Mouse (Mus musculus) heart, embryonic 10.5 days (tissue): ENCODE results near the gene Phc1. TPM values are rescaled to one million over a fixed set of nuclear protein-coding genes. Genes with fewer than 3 reads are reported as not detected.

Experiments used
- DNase-seq: peaks from one replicate; pipeline ENCODE4 v3.0.0-alpha.2; 2017; ENCODE audit warnings: low spot score
- H3K27ac ChIP-seq: fragments of 300-500 bp; sonication (generic); 2 replicates; pipeline ENCODE4 v1.5.1; 2016; ENCODE audit warnings: mild to moderate bottlenecking
- H3K27me3 ChIP-seq: fragments of 300-500 bp; sonication (generic); 2 replicates; pipeline ENCODE4 v1.6.1; 2016; ENCODE audit warnings: mild to moderate bottlenecking; ENCODE audit not compliant: poor library complexity, insufficient read depth, severe bottlenecking
- H3K36me3 ChIP-seq: fragments of 300-500 bp; sonication (generic); 2 replicates; pipeline ENCODE4 v1.6.1; 2016; ENCODE audit warnings: mild to moderate bottlenecking, moderate library complexity
- H3K4me1 ChIP-seq: fragments of 300-500 bp; sonication (generic); 2 replicates; pipeline ENCODE4 v1.6.1; 2016; ENCODE audit warnings: mild to moderate bottlenecking
- H3K4me3 ChIP-seq: fragments of 300-500 bp; sonication (generic); 2 replicates; pipeline ENCODE4 v1.5.1; 2016; ENCODE audit warnings: mild to moderate bottlenecking, moderate library complexity
- H3K9me3 ChIP-seq: fragments of 300-500 bp; sonication (generic); 2 replicates; pipeline ENCODE4 v1.6.1; 2016; ENCODE audit warnings: mild to moderate bottlenecking, moderate library complexity
- WGBS: fragments of 180-500 bp; shearing (Covaris S2); methylation state at CpG from one replicate; pipeline ENCODE4 v1.1.7; 2016; 5-methylcytosine and 5-hydroxymethylcytosine counted together
- polyA plus RNA-seq: library from polyadenylated mRNA; unstranded; fragments of >200 nt; fragmentation: Nextera tagmentation; extraction: Ambion mirVana; gene quantifications from 2 replicates; pipeline ENCODE4 v1.2.1, GENCODE M21; 2016

Phc1 gene
- polyA plus RNA-seq, 1 experiment from 2014 or later = 21.8 TPM

GRCm38 (mm10) chr6:122325361-122325975, 14.9 kb downstream of the Phc1 start:
- no peak overlapping the region for H3K4me3 ChIP-seq
- 84% methylated on average over 6 of the region's 6 CpGs for WGBS
- no peak overlapping the region for H3K27ac ChIP-seq
- H3K27me3 ChIP-seq = no peaks in the 10 kb centered on the region
- no peaks in the 10 kb centered on the region for H3K9me3 ChIP-seq
- peaks cover 68% of the 10 kb centered on the region for H3K36me3 ChIP-seq
- DNase-seq = no peak
- H3K4me1 ChIP-seq = no peaks in the 10 kb centered on the region

GRCm38 (mm10) chr6:122318726-122319125, 21.6 kb downstream of the Phc1 start:
- peaks cover 97% of the 10 kb centered on the region for H3K36me3 ChIP-seq
- H3K4me1 ChIP-seq = no peaks in the 10 kb centered on the region
- H3K9me3 ChIP-seq = no peaks in the 10 kb centered on the region
- H3K27me3 ChIP-seq = no peaks in the 10 kb centered on the region
- H3K27ac ChIP-seq = no peak overlapping the region
- 93% methylated on average over 1 of the region's 1 CpGs for WGBS
- H3K4me3 ChIP-seq = no peak overlapping the region
- no peak for DNase-seq

DNA sequence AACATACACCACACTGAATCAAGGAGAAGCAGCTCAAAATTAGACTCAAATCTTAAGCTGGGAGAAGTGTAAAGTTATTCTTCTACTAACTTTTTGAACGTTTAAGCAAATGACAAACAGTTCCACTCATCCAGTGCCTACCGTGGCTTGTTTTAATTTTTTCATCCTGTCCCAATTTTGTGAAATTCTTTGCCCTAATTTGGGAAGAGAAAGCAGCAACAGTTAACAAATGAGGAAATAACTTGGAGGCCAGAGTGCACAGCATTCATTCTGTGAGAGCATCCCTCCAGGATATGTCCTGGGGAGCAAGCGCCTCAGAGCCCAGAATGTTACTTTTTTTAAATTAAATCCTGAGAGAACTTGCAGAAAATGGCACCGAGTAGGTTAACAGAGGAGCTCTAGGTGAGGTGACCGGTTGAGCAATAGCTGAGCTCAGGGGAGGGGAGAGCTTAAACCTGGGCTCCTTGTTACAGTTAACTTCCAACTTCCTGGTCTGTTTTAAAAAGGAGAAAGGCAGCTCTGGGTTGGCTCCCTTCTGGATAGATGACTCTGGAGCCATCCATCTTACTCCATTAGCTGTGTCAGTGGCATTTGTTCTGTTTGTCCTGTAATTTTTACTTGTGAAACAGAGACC, 30.1 kb downstream of the Phc1 start:
- H3K4me3 ChIP-seq = peak overlapping the region; percentile 85
- H3K27me3 ChIP-seq = no peaks in the 10 kb centered on the region
- peaks cover 29% of the 10 kb centered on the region for H3K36me3 ChIP-seq
- H3K9me3 ChIP-seq = no peaks in the 10 kb centered on the region
- peaks cover 14% of the 10 kb centered on the region for H3K4me1 ChIP-seq
- WGBS = 75% methylated on average over 5 of the region's 5 CpGs
- peak overlapping the region; percentile 90; the same call in 1 of the 2 replicates for H3K27ac ChIP-seq
- DNase-seq = no peak

- peaks cover 21% of the 10 kb centered on the region for H3K36me3 ChIP-seq
- H3K27ac ChIP-seq = peak overlapping the region; percentile 90; the same call in 1 of the 2 replicates
- H3K9me3 ChIP-seq = no peaks in the 10 kb centered on the region
- peak overlapping the region; percentile 85 for H3K4me3 ChIP-seq
- DNase-seq = no peak
- whole genome bisulfite sequencing = 10% methylated on average over 11 of the region's 11 CpGs
- no peaks in the 10 kb centered on the region for H3K27me3 ChIP-seq
- peaks cover 16% of the 10 kb centered on the region for H3K4me1 ChIP-seq
Measured at GRCm38 (mm10) chr6:122309446-122309960, 30.9 kb downstream of the Phc1 start.

DNA sequence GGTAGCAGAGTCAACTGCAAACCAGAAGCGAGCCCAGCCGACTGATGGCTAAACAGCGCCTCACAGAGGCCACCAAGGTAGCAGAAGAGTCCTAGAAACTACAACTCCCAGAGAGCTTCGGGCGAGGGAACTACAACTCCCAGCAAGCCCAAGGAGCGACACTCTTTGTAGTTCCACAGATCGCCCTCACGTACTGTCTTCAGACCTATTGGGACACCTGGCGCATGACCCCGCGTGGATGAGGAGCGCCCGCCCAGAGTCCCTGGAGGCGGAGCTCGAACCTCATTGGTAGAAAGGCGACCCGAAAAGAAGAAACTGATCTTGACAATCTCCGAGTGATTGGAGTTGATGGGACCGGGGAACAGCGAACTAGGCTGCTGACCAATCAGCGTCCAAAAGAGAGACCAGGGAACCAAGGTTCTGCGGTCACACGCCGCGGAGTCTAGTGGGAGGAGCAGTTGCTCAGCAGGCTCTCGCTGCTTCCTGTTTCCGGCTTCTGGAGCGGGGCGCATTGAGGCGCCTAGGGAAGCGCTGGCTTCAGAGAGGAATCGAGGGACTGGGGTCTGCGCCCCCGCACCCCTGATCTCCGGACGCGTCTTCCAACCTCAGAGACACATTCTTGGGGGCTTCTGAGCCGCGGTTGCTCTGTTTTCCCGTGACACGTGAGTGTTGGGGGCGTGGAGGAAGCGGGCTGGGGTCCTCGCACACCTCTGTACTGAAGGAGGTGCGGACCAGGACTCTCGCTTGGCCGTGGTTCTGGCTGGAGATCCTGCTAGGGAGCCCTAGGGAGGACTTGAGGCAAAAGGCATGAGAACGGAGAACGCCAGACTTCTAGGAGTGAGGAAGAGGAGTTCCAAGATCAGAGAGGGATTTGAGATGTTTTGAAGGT, 31.6 kb downstream of the Phc1 start, which contains the start of gene M6pr:
TSS of gene M6pr (plus strand) at position 216 of the 889 bp plus-strand sequence.
- Histone ChIP-seq H3K9me3 (no peaks in the 10 kb centered on the region), H3K36me3 (peaks cover 14% of the 10 kb centered on the region), H3K27me3 (no peaks in the 10 kb centered on the region), H3K4me3 (peak within 1 kb of the TSS; percentile 85), H3K27ac (peak within 1 kb of the TSS; percentile 90), H3K4me1 (peaks cover 22% of the 10 kb centered on the region)
- peak; percentile 98 for DNase-seq
- WGBS = under 1% methylated on average over 49 of the region's 49 CpGs

DNA sequence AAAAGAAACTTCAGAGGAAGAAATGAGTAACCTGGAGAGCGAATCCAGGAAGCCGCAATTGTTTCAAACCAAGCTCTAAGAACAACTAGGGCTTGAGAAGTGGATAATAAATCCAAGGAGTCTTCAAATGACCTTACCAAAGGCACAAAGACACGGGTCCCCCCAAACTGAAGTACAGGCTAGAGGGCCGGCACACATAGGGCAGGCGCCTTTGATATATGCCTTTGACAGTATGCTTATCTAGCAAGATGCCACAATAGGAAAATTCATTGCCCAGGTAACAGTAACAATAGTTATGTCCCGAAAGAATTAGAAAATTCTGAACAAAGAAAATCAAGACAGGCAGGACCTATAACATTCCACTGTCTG, 32.2 kb downstream of the Phc1 start:
- 71% methylated on average over 6 of the region's 6 CpGs for WGBS
- Histone ChIP-seq H3K36me3 (peaks cover 7% of the 10 kb centered on the region), H3K27me3 (no peaks in the 10 kb centered on the region), H3K4me1 (peaks cover 25% of the 10 kb centered on the region), H3K9me3 (no peaks in the 10 kb centered on the region), H3K27ac (peak overlapping the region; percentile 90), H3K4me3 (peak overlapping the region; percentile 85)
- no peak for DNase-seq

- Histone ChIP-seq H3K27me3 (no peaks in the 10 kb centered on the region), H3K36me3 (no peaks in the 10 kb centered on the region), H3K9me3 (no peaks in the 10 kb centered on the region), H3K27ac (no peak overlapping the region), H3K4me3 (no peak overlapping the region), H3K4me1 (peaks cover 25% of the 10 kb centered on the region)
- WGBS = 75% methylated on average over 4 of the region's 4 CpGs
- no peak for DNase-seq
Measured at GRCm38 (mm10) chr6:122306707-122307106, 33.7 kb downstream of the Phc1 start.

- Histone ChIP-seq H3K9me3 (no peaks in the 10 kb centered on the region), H3K4me1 (peaks cover 15% of the 10 kb centered on the region), H3K27me3 (no peaks in the 10 kb centered on the region), H3K4me3 (no peak overlapping the region), H3K36me3 (no peaks in the 10 kb centered on the region), H3K27ac (no peak overlapping the region)
- WGBS = 79% methylated on average over 12 of the region's 12 CpGs
- DNase-seq = no peak
Measured at GRCm38 (mm10) chr6:122304790-122305555, 35.4 kb downstream of the Phc1 start.

DNA sequence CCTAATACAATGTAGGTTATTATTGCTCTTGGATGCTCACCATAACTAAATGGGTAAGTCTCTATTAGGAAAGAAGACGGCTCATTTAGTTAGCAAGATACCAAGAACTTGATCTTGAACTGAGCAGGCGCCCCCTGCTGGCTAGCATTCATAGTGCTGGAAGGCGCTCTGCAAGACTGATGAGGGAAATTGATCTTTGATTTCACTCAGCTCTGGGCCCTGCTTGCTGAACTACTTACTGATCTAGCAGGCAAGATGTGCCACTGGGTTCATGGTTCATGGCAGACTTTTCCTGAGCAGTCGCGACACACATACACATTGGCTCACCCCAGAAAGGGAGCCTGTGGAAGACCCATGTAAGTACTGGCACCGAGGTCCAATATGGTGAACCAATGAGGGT, 36.0 kb downstream of the Phc1 start:
- Histone ChIP-seq H3K27ac (no peak overlapping the region), H3K9me3 (no peaks in the 10 kb centered on the region), H3K27me3 (no peaks in the 10 kb centered on the region), H3K36me3 (no peaks in the 10 kb centered on the region), H3K4me3 (no peak overlapping the region), H3K4me1 (peaks cover 15% of the 10 kb centered on the region)
- 35% methylated on average over 6 of the region's 6 CpGs for WGBS
- peak; percentile 87 for DNase-seq

DNA sequence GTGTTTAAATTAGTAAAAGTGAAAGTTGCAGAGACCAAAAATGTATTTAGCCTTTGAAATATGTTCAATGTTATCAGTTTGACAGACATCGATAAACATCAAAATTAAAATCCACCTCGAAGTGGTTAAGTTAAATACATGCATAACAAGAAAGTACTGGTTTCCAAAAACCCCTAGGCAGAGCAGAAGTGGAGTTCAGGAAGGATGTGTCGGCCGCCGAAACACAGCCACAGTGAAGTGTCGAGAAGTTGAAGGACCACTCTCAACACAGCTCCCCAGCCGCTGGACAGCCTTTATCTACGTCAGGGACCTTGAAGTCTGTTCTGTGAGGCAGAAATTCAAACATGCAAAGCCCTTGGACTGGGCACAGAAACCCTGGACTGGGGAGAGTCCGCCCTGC, 36.8 kb downstream of the Phc1 start:
- Histone ChIP-seq H3K27ac (no peak overlapping the region), H3K9me3 (no peaks in the 10 kb centered on the region), H3K36me3 (no peaks in the 10 kb centered on the region), H3K4me1 (peaks cover 15% of the 10 kb centered on the region), H3K4me3 (peak overlapping the region; percentile 33; the same call in 1 of the 2 replicates), H3K27me3 (no peaks in the 10 kb centered on the region)
- WGBS = 44% methylated on average over 9 of the region's 9 CpGs
- no peak for DNase-seq

DNA sequence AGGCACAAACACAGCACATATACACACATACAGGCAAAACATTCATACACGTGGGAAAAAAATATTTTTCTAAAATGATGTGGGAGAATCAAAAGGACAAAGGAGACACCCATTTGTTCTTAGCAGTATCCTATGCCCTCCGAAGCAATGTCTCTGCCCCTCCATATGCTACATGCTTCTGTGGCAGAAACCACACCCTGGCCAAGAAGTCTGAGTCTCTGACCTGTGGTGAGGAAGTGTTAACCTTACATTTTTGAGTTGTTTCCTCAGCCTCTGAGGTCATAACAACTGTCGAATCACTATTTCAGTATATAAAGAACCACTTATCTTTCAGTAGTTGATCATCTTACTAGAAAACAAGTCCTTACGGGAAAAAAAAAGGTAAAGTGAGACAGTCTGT, 37.7 kb downstream of the Phc1 start:
- Histone ChIP-seq H3K4me3 (no peak overlapping the region), H3K36me3 (no peaks in the 10 kb centered on the region), H3K27me3 (no peaks in the 10 kb centered on the region), H3K4me1 (peaks cover 18% of the 10 kb centered on the region), H3K27ac (no peak overlapping the region), H3K9me3 (no peaks in the 10 kb centered on the region)
- WGBS = 79% methylated on average over 4 of the region's 4 CpGs
- no peak for DNase-seq

DNA sequence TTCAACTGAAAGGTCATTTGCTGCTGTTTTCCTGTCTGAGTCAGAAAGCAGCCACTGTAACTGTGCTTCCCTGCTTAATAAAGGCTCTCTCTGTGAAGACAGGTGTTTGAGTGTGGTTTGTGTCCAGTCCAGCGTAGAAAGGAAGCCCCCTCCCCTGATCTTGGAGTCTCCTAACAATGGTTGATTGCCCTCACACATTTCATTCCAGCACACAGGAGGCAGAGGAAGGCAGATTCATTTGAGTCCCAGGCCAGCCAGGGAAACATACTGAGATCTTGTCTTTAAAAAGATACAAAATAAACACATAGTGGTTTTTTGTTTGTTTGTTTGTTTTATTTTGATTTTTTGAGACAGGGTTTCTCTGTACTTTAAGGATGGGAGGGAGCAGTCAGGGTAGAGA, 38.2 kb downstream of the Phc1 start:
- DNase-seq = no peak
- no peaks in the 10 kb centered on the region for H3K36me3 ChIP-seq
- H3K27ac ChIP-seq = no peak overlapping the region
- WGBS = 77% methylated on average over 1 of the region's 1 CpGs
- H3K4me3 ChIP-seq = no peak overlapping the region
- no peaks in the 10 kb centered on the region for H3K27me3 ChIP-seq
- no peaks in the 10 kb centered on the region for H3K9me3 ChIP-seq
- peaks cover 19% of the 10 kb centered on the region for H3K4me1 ChIP-seq
